Mouse (Mus musculus): ENCODE measurements around the gene Fkbp2. TPM values are rescaled to one million over a fixed set of nuclear protein-coding genes. Genes with fewer than 3 reads are reported as not detected.

The Fkbp2 gene
- total RNA-seq, 2 experiments from 2014 or later, result 94.2 to 94.6 TPM

- DNase-seq (ENCODE audit: low spot score in 2 of 2), result peak; percentile 90 to 96
Observed at GRCm38 (mm10) chr19:6942249-6942691, 38.0 kb downstream of the Fkbp2 start, which contains the start of gene Gpr137. TSS of gene Gpr137 (minus strand) at chr19:6942480.

- DNase-seq (ENCODE audit: low spot score in 2 of 2), result peak; percentile 91 to 95
Observed at GRCm38 (mm10) chr19:6941372-6942248, 38.7 kb downstream of the Fkbp2 start, which contains the start of gene Bad. TSS of gene Bad (plus strand) at chr19:6941861.

GRCm38 (mm10) chr19:6940396-6941351 lies 39.6 kb downstream of the Fkbp2 start:
- no peak for DNase-seq (ENCODE audit: low spot score in 2 of 2)

GRCm38 (mm10) chr19:6939106-6940002 lies 40.9 kb downstream of the Fkbp2 start:
- no peak for DNase-seq (ENCODE audit: low spot score in 2 of 2)

GRCm38 (mm10) chr19:6937541-6938465 lies 42.5 kb downstream of the Fkbp2 start:
- no peak for DNase-seq (ENCODE audit: low spot score in 2 of 2)

- DNase-seq (ENCODE audit: low spot score in 2 of 2), result no peak
Observed at GRCm38 (mm10) chr19:6936299-6936698, 44.0 kb downstream of the Fkbp2 start.

GRCm38 (mm10) chr19:6934195-6934977 lies 45.9 kb downstream of the Fkbp2 start, which contains the start of gene Kcnk4:
TSS of gene Kcnk4 (minus strand) at chr19:6934515.
- no peak for DNase-seq (ENCODE audit: low spot score in 2 of 2)

GRCm38 (mm10) chr19:6933436-6934194 lies 46.7 kb downstream of the Fkbp2 start:
- peak; percentile 46 to 65 for DNase-seq (ENCODE audit: low spot score in 2 of 2)

GRCm38 (mm10) chr19:6933102-6933435 lies 47.2 kb downstream of the Fkbp2 start:
- DNase-seq (ENCODE audit: low spot score in 2 of 2), result no peak

- no peak for DNase-seq (ENCODE audit: low spot score in 2 of 2)
Observed at GRCm38 (mm10) chr19:6932018-6932417, 48.3 kb downstream of the Fkbp2 start.

- DNase-seq (ENCODE audit: low spot score in 2 of 2), result no peak
Observed at GRCm38 (mm10) chr19:6931002-6931401, 49.3 kb downstream of the Fkbp2 start.

GRCm38 (mm10) chr19:6928080-6928479 lies 52.2 kb downstream of the Fkbp2 start:
- no peak for DNase-seq (ENCODE audit: low spot score in 2 of 2)

Other genes with a start within 250 kb of the Fkbp2 start
- 10 to 100 TPM; 36.2 to 43.7 TPM for gene Rps6ka4, start 139.9 kb downstream of the Fkbp2 start, total RNA-seq (2021)
- gene Ccdc88b, start 122.3 kb downstream of the Fkbp2 start, total RNA-seq (2021), result 10 to 100 TPM; 13.8 to 16.1 TPM
- gene Trmt112, start 70.8 kb downstream of the Fkbp2 start, total RNA-seq (2021), result 10 to 100 TPM; 43.1 to 53.9 TPM
- 100 to 1,000 TPM; 383 to 385 TPM for gene Prdx5, start 70.4 kb downstream of the Fkbp2 start, total RNA-seq (2021)
- 10 to 100 TPM; 59.5 to 59.6 TPM for gene Esrra, start 58.7 kb downstream of the Fkbp2 start, total RNA-seq (2021)
- gene Catsperz, start 55.1 kb downstream of the Fkbp2 start, total RNA-seq (2021), result 10 to 100 TPM in 1 of 2 experiments, 1 to 10 TPM in 1; 8.2 to 12.6 TPM
- gene Kcnk4, start 46.0 kb downstream of the Fkbp2 start, total RNA-seq (2021), result 10 to 100 TPM; 15.4 to 17.0 TPM
- 10 to 100 TPM; 37.8 to 44.4 TPM for gene Bad, start 38.6 kb downstream of the Fkbp2 start, total RNA-seq (2021)
- gene Gpr137, start 38.0 kb downstream of the Fkbp2 start, total RNA-seq (2021), result 100 to 1,000 TPM; 105 to 108 TPM
- gene Ppp1r14b, start 5.5 kb downstream of the Fkbp2 start, total RNA-seq (2021), result 10 to 100 TPM; 60.8 to 61.9 TPM
- gene Plcb3, start 4.0 kb downstream of the Fkbp2 start, total RNA-seq (2021), result 10 to 100 TPM; 13.3 to 14.4 TPM
- 10 to 100 TPM; 95.2 to 95.4 TPM for gene Vegfb, start 7.2 kb upstream of the Fkbp2 start, total RNA-seq (2021)
- gene Dnajc4, start 12.1 kb upstream of the Fkbp2 start, total RNA-seq (2021), result 10 to 100 TPM; 24.7 to 27.9 TPM
- 10 to 100 TPM; 12.7 to 14.0 TPM for gene Nudt22, start 15.6 kb upstream of the Fkbp2 start, total RNA-seq (2021)
- gene Trpt1, start 15.6 kb upstream of the Fkbp2 start, total RNA-seq (2021), result 10 to 100 TPM; 17.2 to 17.8 TPM
- gene Fermt3, start 39.0 kb upstream of the Fkbp2 start, total RNA-seq (2021), result 1 to 10 TPM; 4.2 to 5.1 TPM
- 100 to 1,000 TPM; 218 to 230 TPM for gene Stip1, start 59.5 kb upstream of the Fkbp2 start, total RNA-seq (2021)
- gene Macrod1, start 76.3 kb upstream of the Fkbp2 start, total RNA-seq (2021), result 10 to 100 TPM; 22.9 to 23.7 TPM
- gene Flrt1, start 125.2 kb upstream of the Fkbp2 start, total RNA-seq (2021), result 10 to 100 TPM; 21.6 to 22.0 TPM
- 100 to 1,000 TPM; 306 to 307 TPM for gene Otub1, start 225.8 kb upstream of the Fkbp2 start, total RNA-seq (2021)
- gene Cox8a, start 237.1 kb upstream of the Fkbp2 start, total RNA-seq (2021), result 1,000 to 10,000 TPM in 1 of 2 experiments, 100 to 1,000 TPM in 1; 974 to 1,030 TPM

Measured in layer of hippocampus, adult 18-20 months (tissue).